Comparison of ENCODE assay signal across 14 mouse cellular contexts in the genomic region with DNA sequence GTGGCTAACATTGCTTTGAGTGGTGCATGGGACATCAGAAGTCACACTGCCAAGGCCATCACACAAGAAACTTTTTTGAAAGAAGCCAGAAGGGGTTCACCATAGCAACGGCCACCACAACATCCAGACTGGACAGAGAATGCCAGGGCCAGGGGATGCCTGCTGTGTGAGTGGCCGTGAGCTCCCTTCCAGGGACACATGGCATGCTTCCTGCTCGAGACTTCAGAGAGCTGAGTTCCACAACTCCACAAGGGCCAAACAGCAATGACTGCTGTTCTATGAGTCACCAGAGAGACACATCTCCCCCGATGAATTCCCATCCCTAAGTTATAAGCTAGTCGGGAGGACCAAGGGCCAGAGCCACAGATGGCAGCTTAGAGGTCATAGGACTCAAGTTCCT. TPM values are rescaled to one million over a fixed set of nuclear protein-coding genes. Genes with fewer than 3 reads are reported as not detected.
"Had no signal": no experiment of that assay in that cellular context is flagged by ENCODE, and none has a peak within 500 bp of the region (broad histone marks: within the 10 kb centered on the region; RNA-seq: fewer than 3 reads in every experiment).

No protein-coding gene starts in this region.

- H3K4me3 ChIP-seq: kidney, embryonic 15.5 days; limb, embryonic 15.5 days; liver, embryonic 12.5 days; midbrain, embryonic 10.5 days; midbrain, embryonic 15.5 days; neural tube, embryonic 13.5 days had no signal

- H3K4me1 ChIP-seq: kidney, embryonic 15.5 days; liver, embryonic 12.5 days had no signal

- H3K9ac ChIP-seq: kidney, embryonic 15.5 days; limb, embryonic 15.5 days; liver, embryonic 12.5 days; lung, embryonic 14.5 days; midbrain, embryonic 15.5 days; neural tube, embryonic 13.5 days had no signal

- H3K36me3 ChIP-seq: kidney, embryonic 15.5 days; limb, embryonic 15.5 days; liver, embryonic 12.5 days; midbrain, embryonic 15.5 days had no signal

- H3K4me2 ChIP-seq: kidney, embryonic 15.5 days; limb, embryonic 15.5 days; liver, embryonic 12.5 days; lung, embryonic 14.5 days; midbrain, embryonic 15.5 days; neural tube, embryonic 13.5 days had no signal

- H3K27ac ChIP-seq: kidney, embryonic 15.5 days; limb, embryonic 15.5 days; liver, embryonic 12.5 days; midbrain, embryonic 10.5 days; midbrain, embryonic 15.5 days; neural tube, embryonic 13.5 days; stomach, postnatal 0 days had no signal

- H3K9me3 ChIP-seq: kidney, embryonic 15.5 days; limb, embryonic 15.5 days; liver, embryonic 12.5 days; midbrain, embryonic 10.5 days; midbrain, embryonic 15.5 days; neural tube, embryonic 13.5 days had no signal

- DNase-seq: kidney, adult 2 months; kidney, postnatal 14 days; lung, embryonic 14.5 days; lung, postnatal 10 days; lung, postnatal 4 days; thymus, postnatal 14 days had no signal

- ATAC-seq: liver, embryonic 12.5 days; midbrain, embryonic 15.5 days had no signal

- H3K27me3 ChIP-seq: kidney, embryonic 15.5 days; limb, embryonic 15.5 days; liver, embryonic 12.5 days; midbrain, embryonic 15.5 days; neural tube, embryonic 13.5 days had no signal

RNA-seq across cellular contexts. Expression of a gene that starts 44.7 kb away (rescaled TPM):
- polyA plus RNA-seq: liver, embryonic 16.5 days had no signal
